Mouse (Mus musculus) ES-Bruce4 (cell line): ENCODE results near the gene Gm20683. TPM values are rescaled to one million over a fixed set of nuclear protein-coding genes. Genes with fewer than 3 reads are reported as not detected.

Experiments
- H3K27ac ChIP-seq: 2 replicates; pipeline ENCODE4 v1.5.1; 2012; ENCODE audit warnings: low read length, inconsistent platforms; ENCODE audit not compliant: insufficient read depth
- H3K27me3 ChIP-seq: 2 replicates; pipeline ENCODE4 v1.6.1; 2012; ENCODE audit warnings: mild to moderate bottlenecking, low read length, inconsistent platforms; ENCODE audit not compliant: control insufficient read depth, poor library complexity, insufficient read depth, severe bottlenecking
- H3K36me3 ChIP-seq: 2 replicates; pipeline ENCODE4 v1.6.1; 2012; ENCODE audit warnings: inconsistent platforms, mild to moderate bottlenecking, low read length, moderate library complexity; ENCODE audit not compliant: control insufficient read depth, poor library complexity, insufficient read depth, severe bottlenecking
- H3K4me1 ChIP-seq: one replicate; pipeline ENCODE4 v1.8.1; 2011; ENCODE audit warnings: low read length; ENCODE audit not compliant: control insufficient read depth, insufficient read depth
- H3K4me3 ChIP-seq: 2 replicates; pipeline ENCODE4 v1.5.1; 2011; ENCODE audit warnings: low read depth, mild to moderate bottlenecking, low read length
- H3K9ac ChIP-seq: 2 replicates; pipeline ENCODE4 v1.6.1; 2012; ENCODE audit warnings: low read depth, mild to moderate bottlenecking, inconsistent platforms; ENCODE audit not compliant: poor library complexity, severe bottlenecking
- H3K9me3 ChIP-seq: replicated peaks from 2 replicates; pipeline ENCODE4 v1.6.1; 2012; ENCODE audit warnings: mild to moderate bottlenecking, low read length, inconsistent platforms; ENCODE audit not compliant: control insufficient read depth, poor library complexity, insufficient read depth, severe bottlenecking
- CTCF ChIP-seq: IDR thresholded peaks from one replicate; pipeline ENCODE4 v1.8.1; 2011; ENCODE audit warnings: low read depth, low read length
- EP300 ChIP-seq: IDR thresholded peaks from 2 replicates; pipeline ENCODE4 v1.6.1; 2011; ENCODE audit warnings: low read depth, low read length; ENCODE audit not compliant: insufficient read depth
- POLR2A ChIP-seq: IDR thresholded peaks from one replicate; pipeline ENCODE4 v1.8.1; 2011; ENCODE audit warnings: low read length; ENCODE audit not compliant: insufficient read depth
- polyA plus RNA-seq: library from polyadenylated mRNA; stranded (reverse); fragments of >200 nt; gene quantifications from 2 replicates; pipeline ENCODE4 v1.2.4, GENCODE M21; 2011; ENCODE audit warnings: low read depth; ENCODE audit not compliant: missing spikeins, insufficient read depth, insufficient read length

Gene Gm20683
- polyA plus RNA-seq, 1 experiment, result 1.4 TPM

DNA sequence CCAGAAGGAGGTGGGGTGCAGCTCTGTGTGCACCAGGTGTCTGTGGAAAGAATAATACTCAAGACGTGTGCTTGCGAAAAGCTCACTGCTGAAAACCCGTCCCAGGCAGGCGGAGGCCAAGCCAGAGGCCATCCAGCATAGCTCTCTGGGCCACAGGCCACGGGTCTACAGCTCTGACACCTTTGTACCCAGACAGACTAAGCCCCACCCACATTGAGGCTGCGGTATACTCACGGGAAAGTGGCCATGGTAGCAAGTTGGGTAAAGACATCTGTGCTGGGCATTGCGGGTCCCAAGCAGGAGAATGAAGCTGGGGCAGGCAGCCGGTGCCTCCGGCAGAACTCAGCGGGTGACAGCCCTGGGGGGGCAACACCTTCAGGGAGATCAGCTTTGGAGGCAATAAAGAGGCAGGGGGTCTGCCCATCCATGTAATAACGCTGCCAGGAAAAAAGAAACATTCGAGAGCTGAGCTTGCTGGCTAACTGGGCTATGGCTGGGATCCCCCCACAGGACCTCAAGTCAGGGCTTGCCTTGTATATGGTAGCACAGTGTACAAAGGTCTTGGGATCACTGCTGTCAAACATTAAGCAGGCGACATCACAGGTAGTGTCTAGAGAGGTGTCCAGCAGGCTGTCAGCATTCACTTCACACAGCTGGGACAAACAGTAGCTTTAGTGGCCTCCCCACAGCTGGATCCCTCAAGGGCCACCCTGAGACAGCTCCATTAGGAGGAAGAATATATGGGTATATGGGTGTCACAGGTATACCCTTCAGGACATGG lies 1.9 kb downstream of the Gm20683 start:
- Histone ChIP-seq H3K27ac (no peak overlapping the region), H3K36me3 (peaks cover 20% of the 10 kb centered on the region), H3K9ac (no peak overlapping the region), H3K4me1 (peaks cover 2% of the 10 kb centered on the region), H3K9me3 (no peaks in the 10 kb centered on the region), H3K4me3 (no peak overlapping the region), H3K27me3 (no peaks in the 10 kb centered on the region)
- TF ChIP-seq CTCF (no peak), POLR2A (no peak), EP300 (no peak)

DNA sequence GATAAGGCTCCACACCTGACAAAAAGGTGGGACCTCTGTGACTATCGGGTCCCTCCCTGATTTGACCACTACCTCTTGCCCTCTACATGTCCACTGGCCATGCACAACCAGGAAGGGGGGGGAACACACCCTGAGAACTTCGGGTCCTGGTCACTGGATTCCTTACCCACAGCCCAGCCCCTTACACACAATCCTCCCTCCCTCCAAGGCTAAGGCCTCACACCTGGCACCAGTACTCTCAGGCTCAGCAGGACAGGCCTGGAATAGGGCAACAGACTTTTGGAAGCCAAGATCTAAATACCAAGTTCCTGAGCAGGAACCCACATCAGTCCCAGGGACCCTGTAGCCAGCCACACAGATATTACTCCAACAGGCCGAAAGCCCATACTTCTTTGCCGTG lies 2.7 kb downstream of the Gm20683 start:
- no peak for TF ChIP-seq EP300
- TF ChIP-seq CTCF, result no peak
- TF ChIP-seq POLR2A, result no peak
- Histone ChIP-seq H3K4me3 (no peak overlapping the region), H3K27ac (no peak overlapping the region), H3K27me3 (no peaks in the 10 kb centered on the region), H3K36me3 (peaks cover 20% of the 10 kb centered on the region), H3K9ac (no peak overlapping the region), H3K9me3 (no peaks in the 10 kb centered on the region), H3K4me1 (peaks cover 4% of the 10 kb centered on the region)

DNA sequence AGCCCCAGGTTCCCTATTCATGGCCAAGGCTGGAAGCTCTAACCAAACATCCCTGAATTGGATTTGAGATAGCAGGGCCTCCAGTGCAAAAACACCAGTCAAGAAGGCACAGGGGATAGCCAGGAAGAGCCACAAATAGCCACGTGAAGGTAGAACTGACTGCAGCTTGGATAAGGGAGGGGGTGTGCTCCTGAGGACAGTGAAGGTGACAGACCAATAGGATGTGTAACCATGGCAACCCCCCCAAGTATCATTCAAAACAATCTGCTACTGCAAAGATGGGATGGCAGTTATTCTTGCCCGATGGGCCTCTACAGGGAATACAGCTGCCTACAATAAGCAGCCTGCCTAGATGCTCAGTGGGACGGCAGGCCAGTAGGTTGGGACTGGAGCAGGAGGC lies 4.0 kb downstream of the Gm20683 start:
- peaks cover 4% of the 10 kb centered on the region for H3K4me1 ChIP-seq
- H3K9me3 ChIP-seq, result no peaks in the 10 kb centered on the region
- H3K4me3 ChIP-seq, result no peak overlapping the region
- no peak overlapping the region for H3K9ac ChIP-seq
- peaks cover 20% of the 10 kb centered on the region for H3K36me3 ChIP-seq
- no peaks in the 10 kb centered on the region for H3K27me3 ChIP-seq
- TF ChIP-seq EP300, result no peak
- no peak for TF ChIP-seq POLR2A
- no peak for TF ChIP-seq CTCF
- no peak overlapping the region for H3K27ac ChIP-seq

GRCm38 (mm10) chr17:25837076-25837410 lies 4.5 kb downstream of the Gm20683 start, which contains the start of gene Rhbdl1:
Rhbdl1 (minus strand) TSS chr17:25837295.
- H3K4me3 ChIP-seq, result peak within 1 kb of the TSS; percentile 21
- H3K27me3 ChIP-seq, result no peaks in the 10 kb centered on the region
- no peak within 1 kb of the TSS for H3K27ac ChIP-seq
- peaks cover 20% of the 10 kb centered on the region for H3K36me3 ChIP-seq
- H3K9me3 ChIP-seq, result no peaks in the 10 kb centered on the region
- peaks cover 4% of the 10 kb centered on the region for H3K4me1 ChIP-seq
- H3K9ac ChIP-seq, result peak within 1 kb of the TSS; percentile 23; the same call in 1 of the 2 replicates
- TF ChIP-seq CTCF (no peak), POLR2A (no peak), EP300 (no peak)

DNA sequence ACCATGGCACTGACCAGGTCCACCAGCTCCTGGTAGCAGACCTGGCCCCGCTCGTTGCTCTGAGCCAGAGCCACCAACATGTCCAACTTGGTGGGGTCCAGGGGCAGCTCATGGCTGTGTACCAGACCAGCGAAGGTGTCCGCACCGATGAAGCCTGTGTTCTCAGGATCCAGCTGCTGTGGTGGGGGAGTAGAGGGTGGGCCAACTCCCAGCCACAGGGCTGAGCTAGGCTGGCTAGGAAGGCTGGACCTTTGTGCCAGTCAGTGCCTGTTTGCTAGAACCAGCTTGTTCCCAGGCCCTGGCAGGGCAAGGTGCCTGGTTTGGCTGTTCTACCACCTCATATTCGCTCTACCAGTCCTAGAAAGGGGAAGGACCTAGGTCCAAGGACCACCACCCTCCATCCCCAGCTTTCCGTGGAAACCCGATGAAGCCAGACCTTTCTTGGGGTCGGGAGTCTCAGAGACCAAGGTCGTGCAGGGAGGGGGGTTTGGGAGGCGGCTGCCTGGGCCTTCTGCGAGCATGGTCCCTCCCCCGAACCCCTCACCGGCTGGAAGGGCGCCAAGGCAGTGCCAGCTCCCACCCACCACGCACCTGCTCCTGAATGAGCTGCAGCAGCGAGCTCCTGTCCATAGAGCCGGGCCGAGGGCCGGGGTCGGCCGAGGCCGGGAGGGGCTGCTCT lies 5.0 kb downstream of the Gm20683 start:
- H3K4me1 ChIP-seq, result peaks cover 4% of the 10 kb centered on the region
- peak overlapping the region; percentile 23; the same call in 1 of the 2 replicates for H3K9ac ChIP-seq
- TF ChIP-seq POLR2A, result no peak
- TF ChIP-seq EP300, result no peak
- TF ChIP-seq CTCF, result no peak
- peak overlapping the region; percentile 21 for H3K4me3 ChIP-seq
- H3K27ac ChIP-seq, result no peak overlapping the region
- no peaks in the 10 kb centered on the region for H3K27me3 ChIP-seq
- H3K36me3 ChIP-seq, result peaks cover 17% of the 10 kb centered on the region
- H3K9me3 ChIP-seq, result no peaks in the 10 kb centered on the region

DNA sequence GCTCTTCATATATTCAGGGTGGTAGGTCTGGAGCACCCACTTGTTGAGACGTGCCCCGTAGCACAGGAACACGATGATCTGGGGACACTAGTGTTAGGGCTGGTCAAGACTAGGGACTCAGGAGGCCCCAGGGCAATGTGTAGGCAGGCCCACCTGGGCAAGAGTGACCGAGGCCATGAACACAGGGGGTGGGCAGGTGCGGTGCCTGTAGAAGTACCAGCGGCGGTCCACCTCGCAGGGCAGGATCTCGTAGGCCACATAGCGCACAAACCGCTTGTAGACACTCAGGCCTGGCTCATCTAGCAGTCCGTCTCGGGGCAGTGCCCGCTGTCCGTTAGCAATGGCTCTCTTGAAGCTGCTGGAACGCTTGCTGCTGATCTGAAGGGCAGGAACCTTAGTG lies 5.7 kb downstream of the Gm20683 start:
- no peak for TF ChIP-seq POLR2A
- TF ChIP-seq CTCF, result no peak
- TF ChIP-seq EP300, result no peak
- peaks cover 17% of the 10 kb centered on the region for H3K36me3 ChIP-seq
- no peaks in the 10 kb centered on the region for H3K9me3 ChIP-seq
- H3K27me3 ChIP-seq, result no peaks in the 10 kb centered on the region
- H3K9ac ChIP-seq, result no peak overlapping the region
- H3K4me1 ChIP-seq, result peaks cover 4% of the 10 kb centered on the region
- no peak overlapping the region for H3K27ac ChIP-seq
- H3K4me3 ChIP-seq, result no peak overlapping the region
